Mouse (Mus musculus): ENCODE measurements at regions not wholly inside any gene's neighbourhood (a gene's known extent, or its start where the extent isn't known, plus 50 kb on each side); places are given as distances from the start of the nearest gene placed in this dataset.

DNA sequence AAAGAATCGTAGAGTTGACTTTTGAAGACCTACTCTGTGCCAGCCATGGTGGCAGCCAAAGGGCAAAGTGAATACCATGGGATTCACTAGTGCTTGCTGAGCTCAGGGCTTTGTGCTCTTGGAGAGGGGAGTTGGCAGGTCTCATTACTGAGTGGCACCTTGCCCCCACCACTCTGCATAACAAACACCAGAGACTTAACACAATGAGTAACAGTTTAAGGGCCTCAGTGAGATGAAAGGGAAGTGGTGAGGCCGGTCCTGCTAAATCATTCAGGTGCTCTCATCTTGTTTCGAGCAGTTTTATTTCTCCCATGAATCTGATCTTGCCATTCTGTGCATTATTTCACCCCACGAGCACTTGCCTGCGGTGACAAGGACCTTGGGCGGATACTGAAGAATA is 80.1 kb upstream of the Sorcs3 start:
- DNase-seq (ENCODE audit: low read depth, low spot score): no peak
- no peaks in the 10 kb centered on the region for H3K4me1 ChIP-seq (ENCODE audit: control insufficient read depth in 1 of 2, insufficient read depth in 2 of 2, low read length in 2 of 2)
- no peaks in the 10 kb centered on the region for H3K36me3 ChIP-seq (ENCODE audit: control insufficient read depth in 1 of 2, insufficient read depth in 2 of 2, low read length in 2 of 2)
- H3K27me3 ChIP-seq (ENCODE audit: control insufficient read depth in 1 of 2, insufficient read depth in 2 of 2, low read length in 2 of 2): no peaks in the 10 kb centered on the region
- no peak overlapping the region for H3K27ac ChIP-seq (ENCODE audit: control insufficient read depth, low read depth, low read length)
- H3K9ac ChIP-seq (ENCODE audit: control insufficient read depth, low read depth, low read length, poor library complexity, severe bottlenecking): no peak overlapping the region
- no peaks in the 10 kb centered on the region for H3K79me2 ChIP-seq (ENCODE audit: control insufficient read depth, insufficient read depth, low read length, poor library complexity)
- no peak for TF ChIP-seq POLR2AphosphoS2 (IDR thresholded peaks at IDR 0.05; ENCODE audit: low read length)
- TF ChIP-seq ZNF384 (IDR thresholded peaks at IDR 0.05; ENCODE audit: low read depth, low read length): no peak
- TF ChIP-seq HCFC1 (IDR thresholded peaks at IDR 0.05; ENCODE audit: low read depth, low read length): no peak
- TF ChIP-seq CTCF (IDR thresholded peaks at IDR 0.05 in 2 of 3, conservative IDR thresholded peaks at IDR 0.05 in 1 of 3; ENCODE audit: control insufficient read depth in 1 of 3, insufficient read depth in 1 of 3, low read depth in 2 of 3, low read length in 3 of 3, poor library complexity in 1 of 3, severe bottlenecking in 1 of 3): no peak
- no peak for TF ChIP-seq MXI1 (IDR thresholded peaks at IDR 0.05; ENCODE audit: low read depth, low read length)
- H3K9me3 ChIP-seq (replicated peaks; ENCODE audit: insufficient read depth, low read length): no peaks in the 10 kb centered on the region
- no peak overlapping the region for H3K4me3 ChIP-seq (ENCODE audit: control insufficient read depth in 1 of 2, insufficient read depth in 1 of 2, low read depth in 2 of 2, low read length in 2 of 2)

DNA sequence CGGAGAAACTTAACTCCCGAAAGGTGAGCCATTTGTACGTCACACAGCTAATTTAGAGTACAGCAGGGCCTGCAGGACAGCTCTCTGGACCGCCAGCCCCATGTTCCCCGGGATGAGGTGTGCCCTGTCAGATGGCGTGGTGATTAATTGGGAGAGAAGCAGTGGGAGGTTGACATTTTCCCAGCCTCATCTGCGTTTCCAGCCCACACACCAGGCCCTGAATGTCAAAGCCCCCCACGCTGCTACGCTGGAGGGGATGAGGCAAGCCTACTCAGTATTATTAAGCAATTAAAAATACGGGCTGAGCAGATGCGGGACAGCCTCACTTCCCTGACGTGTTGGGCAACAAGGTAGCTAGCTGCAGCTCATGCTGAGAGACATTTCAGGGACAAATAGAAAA is 77.7 kb upstream of the Sorcs3 start:
- Histone ChIP-seq H3K9me3 (replicated peaks; ENCODE audit: insufficient read depth, low read length) (no peaks in the 10 kb centered on the region), H3K9ac (ENCODE audit: control insufficient read depth, low read depth, low read length, poor library complexity, severe bottlenecking) (no peak overlapping the region), H3K27ac (ENCODE audit: control insufficient read depth, low read depth, low read length) (no peak overlapping the region), H3K27me3 (ENCODE audit: control insufficient read depth in 1 of 2, insufficient read depth in 2 of 2, low read length in 2 of 2) (no peaks in the 10 kb centered on the region), H3K4me3 (ENCODE audit: control insufficient read depth in 1 of 2, insufficient read depth in 1 of 2, low read depth in 2 of 2, low read length in 2 of 2) (no peak overlapping the region), H3K36me3 (ENCODE audit: control insufficient read depth in 1 of 2, insufficient read depth in 2 of 2, low read length in 2 of 2) (no peaks in the 10 kb centered on the region), H3K4me1 (ENCODE audit: control insufficient read depth in 1 of 2, insufficient read depth in 2 of 2, low read length in 2 of 2) (no peaks in the 10 kb centered on the region), H3K79me2 (ENCODE audit: control insufficient read depth, insufficient read depth, low read length, poor library complexity) (no peaks in the 10 kb centered on the region)
- DNase-seq (ENCODE audit: low read depth, low spot score): no peak
- TF ChIP-seq USF1 (IDR thresholded peaks at IDR 0.05; ENCODE audit: low read depth, low read length): no peak
- no peak for TF ChIP-seq ZKSCAN1 (IDR thresholded peaks at IDR 0.05; ENCODE audit: low read depth, low read length)
- no peak for TF ChIP-seq E2F4 (IDR thresholded peaks at IDR 0.05; ENCODE audit: borderline replicate concordance, low read depth, low read length)
- no peak for TF ChIP-seq NELFE (IDR thresholded peaks at IDR 0.05; ENCODE audit: low read depth, low read length)
- TF ChIP-seq ZMIZ1 (IDR thresholded peaks at IDR 0.05; ENCODE audit: low read depth, low read length): no peak
- no peak for TF ChIP-seq ELF1 (IDR thresholded peaks at IDR 0.05; ENCODE audit: low read depth, low read length)
- TF ChIP-seq ETS1 (IDR thresholded peaks at IDR 0.05; ENCODE audit: low read depth, low read length): no peak
- no peak for TF ChIP-seq TAL1 (IDR thresholded peaks at IDR 0.05; ENCODE audit: low read length)
- TF ChIP-seq MAFK (IDR thresholded peaks at IDR 0.05; ENCODE audit: borderline replicate concordance, low read depth, low read length): no peak
- no peak for TF ChIP-seq HCFC1 (IDR thresholded peaks at IDR 0.05; ENCODE audit: low read depth, low read length)
- no peak for TF ChIP-seq BHLHE40 (IDR thresholded peaks at IDR 0.05; ENCODE audit: borderline replicate concordance, low read depth, low read length)
- TF ChIP-seq POLR2AphosphoS5 (IDR thresholded peaks at IDR 0.05; ENCODE audit: borderline replicate concordance, low read depth, low read length): no peak
- no peak for TF ChIP-seq CTCF (IDR thresholded peaks at IDR 0.05 in 2 of 3, conservative IDR thresholded peaks at IDR 0.05 in 1 of 3; ENCODE audit: control insufficient read depth in 1 of 3, insufficient read depth in 1 of 3, low read depth in 2 of 3, low read length in 3 of 3, poor library complexity in 1 of 3, severe bottlenecking in 1 of 3)
- no peak for TF ChIP-seq NRF1 (IDR thresholded peaks at IDR 0.05; ENCODE audit: insufficient read depth, low read depth, low read length, poor library complexity, severe bottlenecking)
- no peak for TF ChIP-seq POLR2A (IDR thresholded peaks at IDR 0.05; ENCODE audit: control insufficient read depth in 1 of 2, insufficient read depth in 1 of 2, low read depth in 1 of 2, low read length in 2 of 2, poor library complexity in 1 of 2)

Data from MEL (cell line).